Mouse (Mus musculus): ENCODE results near the gene Spred2.

Gene Spred2

DNA sequence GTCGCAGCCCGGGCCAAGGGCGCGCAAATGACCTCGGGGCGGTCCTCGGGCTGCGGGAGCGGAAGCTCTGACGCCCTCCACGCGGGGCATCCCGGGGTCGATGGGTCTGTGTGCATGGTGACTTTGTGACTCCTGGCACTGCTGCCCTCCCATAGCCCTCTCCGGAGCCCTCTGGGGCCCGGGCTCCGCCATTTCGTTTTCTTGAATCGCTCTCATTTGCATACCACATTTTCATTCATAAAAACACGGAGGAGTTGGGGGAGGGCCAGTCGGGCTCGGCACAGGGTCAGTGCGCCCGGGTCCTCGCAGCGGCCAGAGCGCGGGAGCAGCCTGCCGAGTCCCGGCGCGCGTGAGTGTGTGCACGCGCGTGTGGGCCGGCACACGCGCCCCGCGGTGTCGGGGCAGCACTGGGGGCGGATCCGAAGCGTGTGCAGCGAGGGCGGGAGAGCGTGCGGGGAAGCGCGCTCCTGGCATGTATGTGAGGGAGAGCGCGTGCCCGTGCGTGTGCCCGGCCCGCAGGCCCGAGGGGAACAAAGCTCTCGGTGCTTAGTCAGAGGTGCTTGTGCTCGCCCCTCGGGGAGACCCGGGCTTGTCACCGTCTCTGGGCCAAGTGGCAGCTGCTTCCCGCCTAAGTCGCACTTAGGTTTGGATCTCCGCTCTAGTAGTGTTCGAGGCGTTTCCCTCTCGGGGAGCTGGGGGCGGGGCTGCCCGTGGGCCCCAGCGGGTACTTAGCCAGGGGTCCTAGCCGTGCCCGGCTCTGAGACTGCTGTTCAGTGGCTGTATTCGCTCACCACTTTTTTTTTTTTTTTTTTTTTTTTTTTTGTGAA lies 1.2 kb downstream of the Spred2 start:
- in situ Hi-C loops (cut with MboI): loop anchor here (5.0 kb wide), 1 partner anchor 42 kb away; no protein-coding TSS in a partner anchor

DNA sequence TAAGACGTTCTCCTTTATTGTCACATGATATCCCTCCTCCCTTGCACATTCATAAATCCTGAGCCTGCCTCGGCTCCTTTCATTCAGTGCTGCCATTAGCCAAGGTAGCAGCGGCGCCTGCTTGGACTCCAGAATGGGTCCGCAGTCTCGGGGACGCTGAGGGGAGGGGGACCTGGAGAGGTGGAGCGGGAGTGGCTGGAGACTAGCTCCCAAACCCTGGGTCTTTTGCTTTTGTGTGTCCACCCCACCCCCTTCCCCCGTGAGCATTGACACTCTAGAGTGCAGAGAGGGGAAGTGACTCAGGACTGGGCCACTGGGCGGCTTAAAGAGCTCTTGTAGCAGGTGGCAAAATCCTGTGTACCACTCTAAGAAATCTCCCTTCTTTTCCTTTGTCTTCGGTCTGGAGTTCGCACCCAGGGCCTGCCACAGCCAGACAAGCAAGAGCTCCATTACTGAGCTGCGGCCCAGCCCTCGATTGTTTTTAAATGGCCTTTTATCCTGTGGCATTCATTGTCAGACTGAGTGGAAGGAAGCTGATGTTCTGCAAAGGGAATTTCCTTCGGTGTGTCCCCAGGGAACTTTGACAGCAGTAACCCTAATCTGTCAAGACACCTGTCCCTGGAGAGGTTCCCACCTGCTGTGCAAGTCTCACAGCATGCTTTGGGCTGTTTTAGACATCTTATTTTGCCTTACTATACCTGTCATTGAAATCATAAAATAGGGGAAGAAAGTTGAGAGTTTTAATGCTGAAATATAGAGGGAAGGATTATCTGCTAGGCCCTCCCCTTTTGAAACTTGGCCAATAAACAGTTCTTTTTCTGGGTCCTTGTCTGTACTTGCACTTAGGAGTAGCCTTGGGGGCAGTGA lies 2.0 kb downstream of the Spred2 start:
- in situ Hi-C loops (cut with MboI): loop anchor here (5.0 kb wide), 1 partner anchor 41 kb away; no protein-coding TSS in a partner anchor

GRCm38 (mm10) chr11:19926843-19927120 lies 2.6 kb downstream of the Spred2 start:
- in situ Hi-C loops (cut with MboI): loop anchor here (5.0 kb wide), 1 partner anchor 41 kb away; no protein-coding TSS in a partner anchor

- in situ Hi-C loops (cut with MboI): loop anchor here (5.0 kb wide), 1 partner anchor 39 kb away; no protein-coding TSS in a partner anchor
Observed at GRCm38 (mm10) chr11:19928633-19929032, 4.5 kb downstream of the Spred2 start.

DNA sequence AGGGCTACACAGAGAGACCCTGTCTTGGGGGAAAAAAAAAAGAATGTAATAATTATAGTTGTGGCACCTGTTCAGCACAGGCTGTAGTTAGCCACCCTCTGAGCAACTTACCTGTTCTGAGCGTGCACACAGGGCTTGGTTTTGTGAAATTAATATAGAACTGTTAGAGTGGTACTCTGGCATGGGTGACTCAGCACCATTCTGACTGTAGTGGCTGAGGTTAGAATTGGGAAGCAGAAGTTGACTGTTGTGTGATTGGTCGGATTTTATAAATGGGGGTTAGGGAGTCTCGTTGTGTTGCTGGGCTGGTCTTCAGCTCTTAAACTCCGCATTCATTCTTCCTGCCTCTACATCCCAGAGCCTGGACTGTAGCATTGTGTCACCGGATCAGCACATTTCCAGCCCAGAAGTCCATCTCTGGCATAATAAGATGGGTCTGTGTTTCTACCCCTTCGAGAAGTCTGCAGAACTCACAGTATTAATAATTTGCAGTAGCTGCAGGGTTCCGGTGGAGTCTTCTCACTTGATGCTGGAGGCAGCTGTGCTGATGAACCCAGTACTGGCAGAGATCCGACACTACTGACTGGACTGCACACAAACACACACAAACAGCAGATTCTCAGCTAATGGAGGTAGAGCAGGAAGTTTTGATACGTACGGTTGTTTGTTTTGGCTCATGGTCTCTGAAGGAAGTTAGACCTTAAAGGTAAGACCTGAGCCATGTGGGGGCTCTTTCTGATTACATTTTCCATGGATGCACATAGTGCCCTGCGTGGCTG lies 5.1 kb downstream of the Spred2 start:
- in situ Hi-C loops (cut with MboI): loop anchor here (5.0 kb wide), 1 partner anchor 38 kb away; no protein-coding TSS in a partner anchor

- in situ Hi-C loops (cut with MboI): no loop called here
Observed at GRCm38 (mm10) chr11:19931569-19932230, 7.5 kb downstream of the Spred2 start.

- in situ Hi-C loops (cut with MboI): no loop called here
Observed at GRCm38 (mm10) chr11:19932983-19933511, 8.9 kb downstream of the Spred2 start.

GRCm38 (mm10) chr11:19935524-19936354 lies 11.6 kb downstream of the Spred2 start:
- in situ Hi-C loops (cut with MboI): no loop called here

GRCm38 (mm10) chr11:19938456-19939004 lies 14.4 kb downstream of the Spred2 start:
- in situ Hi-C loops (cut with MboI): no loop called here

- in situ Hi-C loops (cut with MboI): no loop called here
Observed at GRCm38 (mm10) chr11:19939305-19939730, 15.1 kb downstream of the Spred2 start.

DNA sequence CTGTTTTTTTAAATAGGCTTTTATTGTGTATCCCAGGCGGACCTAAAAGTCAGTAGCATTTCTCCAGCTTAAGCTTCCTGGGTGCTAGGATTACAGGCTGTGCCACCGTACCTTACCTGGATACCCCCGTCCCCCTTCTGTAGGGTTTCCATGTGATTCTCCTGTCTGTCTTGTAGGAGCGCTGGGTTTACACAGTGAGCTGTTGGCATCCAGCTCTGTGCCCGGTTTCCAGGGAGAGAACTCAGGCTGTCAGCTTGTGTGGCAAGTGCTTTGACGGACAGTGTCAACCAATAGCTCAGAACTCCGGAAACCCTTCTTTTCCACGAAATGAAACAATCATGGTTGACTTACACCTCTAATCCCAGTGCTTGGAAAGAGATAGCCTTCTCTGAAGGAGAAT lies 15.7 kb downstream of the Spred2 start:
- in situ Hi-C loops (cut with MboI): no loop called here

- in situ Hi-C loops (cut with MboI): no loop called here
Observed at GRCm38 (mm10) chr11:19941156-19941777, 17.1 kb downstream of the Spred2 start.

- in situ Hi-C loops (cut with MboI): no loop called here
Observed at GRCm38 (mm10) chr11:19941978-19942377, 17.8 kb downstream of the Spred2 start.

GRCm38 (mm10) chr11:19943753-19944152 lies 19.6 kb downstream of the Spred2 start:
- in situ Hi-C loops (cut with MboI): no loop called here

- in situ Hi-C loops (cut with MboI): no loop called here
Observed at GRCm38 (mm10) chr11:19944701-19945100, 20.5 kb downstream of the Spred2 start.

DNA sequence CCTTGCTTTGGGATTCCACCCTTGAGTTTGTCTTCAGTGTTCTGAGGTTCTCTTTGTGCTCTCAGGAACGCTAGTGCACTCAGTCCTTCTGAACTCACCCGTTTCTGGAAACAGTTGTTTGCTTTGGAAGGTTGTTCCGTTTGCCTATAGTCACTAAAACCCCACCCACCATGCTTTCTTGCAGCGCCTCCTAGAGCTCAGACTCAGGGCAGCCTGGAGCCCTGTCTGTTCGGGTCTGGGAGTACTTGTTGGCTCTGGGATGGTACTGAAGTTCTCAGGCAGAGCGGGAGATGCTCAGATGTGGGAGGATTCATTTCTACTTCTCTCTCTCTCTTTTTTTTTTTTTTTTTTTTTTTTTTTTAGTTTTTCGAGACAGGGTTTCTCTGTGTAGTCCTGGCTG lies 22.5 kb downstream of the Spred2 start:
- in situ Hi-C loops (cut with MboI): no loop called here

DNA sequence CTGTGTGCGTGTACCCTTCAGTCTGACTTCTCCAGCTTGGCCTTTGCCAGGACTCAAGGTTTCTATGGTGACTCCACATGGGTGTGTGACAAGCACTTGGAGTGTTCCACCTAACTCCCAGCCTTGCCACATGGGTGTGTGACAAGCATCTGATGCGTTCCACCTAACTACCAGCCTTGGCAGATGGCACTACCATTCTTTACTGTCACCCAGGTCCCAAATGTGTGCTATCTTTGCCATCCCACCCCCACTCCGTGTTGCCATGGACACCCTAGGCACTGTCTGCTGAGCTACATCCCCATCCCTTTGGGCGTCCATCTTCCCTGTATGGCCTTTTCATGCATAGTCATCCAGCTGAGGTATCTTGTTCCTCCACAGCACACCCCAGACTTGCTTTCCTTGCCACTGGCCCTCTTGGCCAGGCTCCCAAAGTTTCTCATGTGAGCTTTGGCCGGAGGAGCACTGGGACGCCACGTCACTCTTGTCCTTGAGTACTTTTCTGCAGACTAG lies 23.5 kb downstream of the Spred2 start:
- in situ Hi-C loops (cut with MboI): no loop called here

- in situ Hi-C loops (cut with MboI): no loop called here
Observed at GRCm38 (mm10) chr11:19949725-19950124, 25.6 kb downstream of the Spred2 start.

- in situ Hi-C loops (cut with MboI): no loop called here
Observed at GRCm38 (mm10) chr11:19950169-19950568, 26.0 kb downstream of the Spred2 start.

Data from mature B cell (primary cell).